Mouse (Mus musculus) liver, embryonic 15.5 days (tissue): ENCODE measurements around the gene Gpatch4. TPM values are rescaled to one million over a fixed set of nuclear protein-coding genes. Genes with fewer than 3 reads are reported as not detected.
A peak's percentile ranks its signal among the peaks of the same experiment; 100 is the strongest.

ENCODE experiments used
- ATAC-seq: fragments of 200-750 bp; cut with Nextera tagmentation; 2 replicates; pipeline ENCODE4 v1.8.0; 2017; ENCODE audit warnings: moderate number of reproducible peaks, mild to moderate bottlenecking, moderate library complexity; ENCODE audit not compliant: insufficient read depth
- H3K27ac ChIP-seq: fragments of 300-500 bp; sonication (generic); replicated peaks from 2 replicates; pipeline ENCODE4 v1.5.1; 2015; ENCODE audit warnings: mild to moderate bottlenecking, inconsistent platforms
- H3K27me3 ChIP-seq: fragments of 300-500 bp; sonication (generic); 2 replicates; pipeline ENCODE4 v1.6.1; 2015; ENCODE audit warnings: mild to moderate bottlenecking, inconsistent platforms
- H3K36me3 ChIP-seq: fragments of 300-500 bp; sonication (generic); replicated peaks from 2 replicates; pipeline ENCODE4 v1.6.1; 2015; ENCODE audit warnings: moderate library complexity, mild to moderate bottlenecking, inconsistent platforms
- H3K4me1 ChIP-seq: fragments of 300-500 bp; sonication (generic); replicated peaks from 2 replicates; pipeline ENCODE4 v1.6.1; 2015; ENCODE audit warnings: inconsistent platforms
- H3K4me2 ChIP-seq: fragments of 300-500 bp; sonication (generic); 2 replicates; pipeline ENCODE4 v1.6.1; 2015; ENCODE audit warnings: moderate library complexity, mild to moderate bottlenecking, inconsistent platforms
- H3K4me3 ChIP-seq: fragments of 300-500 bp; sonication (generic); replicated peaks from 2 replicates; pipeline ENCODE4 v1.5.1; 2015; ENCODE audit warnings: mild to moderate bottlenecking, inconsistent platforms
- H3K9ac ChIP-seq: fragments of 300-500 bp; sonication (generic); 2 replicates; pipeline ENCODE4 v1.6.1; 2015; ENCODE audit warnings: moderate library complexity, mild to moderate bottlenecking, inconsistent platforms
- H3K9me3 ChIP-seq: fragments of 300-500 bp; sonication (generic); replicated peaks from 2 replicates; pipeline ENCODE4 v1.6.1; 2016; ENCODE audit warnings: inconsistent platforms
- WGBS: fragments of 180-500 bp; shearing (Covaris S2); methylation state at CpG from one replicate; pipeline ENCODE4 v1.1.7; 2015; ENCODE audit warnings: mixed read lengths; ENCODE audit not compliant: insufficient replicate concordance; 5-methylcytosine and 5-hydroxymethylcytosine counted together
- polyA plus RNA-seq: library from polyadenylated mRNA; unstranded; fragments of >200 nt; fragmentation: Nextera tagmentation; extraction: Ambion mirVana; gene quantifications from 2 replicates; pipeline ENCODE4 v1.2.1, GENCODE M21; 2015

Gpatch4 gene
- 14.3 and 18.1 TPM in 2 replicates for polyA plus RNA-seq

- H3K27me3 ChIP-seq = peaks cover 30% of the 10 kb centered on the region
- H3K9me3 ChIP-seq = no peaks in the 10 kb centered on the region
- H3K4me3 ChIP-seq = peak within 1 kb of the TSS; percentile 74
- H3K4me1 ChIP-seq = peaks cover 13% of the 10 kb centered on the region
- peak within 1 kb of the TSS; percentile 72 for H3K4me2 ChIP-seq
- peak; percentile 85 for ATAC-seq
- no peaks in the 10 kb centered on the region for H3K36me3 ChIP-seq
- peak within 1 kb of the TSS; percentile 39 for H3K9ac ChIP-seq
- WGBS = 7% methylated on average over 36 of the region's 36 CpGs
- peak within 1 kb of the TSS; percentile 35; the same call in 1 of the 2 replicates for H3K27ac ChIP-seq
Measured at GRCm38 (mm10) chr3:88042661-88043421, at the start of gene Gpatch4. Gene Gpatch4 (plus strand): TSS chr3:88043108.

- no peak for ATAC-seq
- under 1% methylated on average over 6 of the region's 6 CpGs for WGBS
- Histone ChIP-seq H3K4me2 (no peak overlapping the region), H3K27ac (no peak overlapping the region), H3K27me3 (peaks cover 99% of the 10 kb centered on the region), H3K9ac (no peak overlapping the region), H3K4me1 (peaks cover 6% of the 10 kb centered on the region; the same call in 1 of the 2 replicates), H3K36me3 (no peaks in the 10 kb centered on the region), H3K4me3 (no peak overlapping the region), H3K9me3 (no peaks in the 10 kb centered on the region)
Measured at GRCm38 (mm10) chr3:87993436-87993835, 49.5 kb upstream of the Gpatch4 start.

GRCm38 (mm10) chr3:87995331-87995730 lies 47.6 kb upstream of the Gpatch4 start:
- H3K9ac ChIP-seq = no peak overlapping the region
- H3K4me1 ChIP-seq = 0 out of 2 replicates have a peak, but pooled peaks cover 5% of the 10 kb centered on the region
- 22% methylated on average over 11 of the region's 11 CpGs for WGBS
- H3K36me3 ChIP-seq = no peaks in the 10 kb centered on the region
- no peak overlapping the region for H3K4me2 ChIP-seq
- H3K4me3 ChIP-seq = no peak overlapping the region
- H3K9me3 ChIP-seq = no peaks in the 10 kb centered on the region
- peaks cover 99% of the 10 kb centered on the region for H3K27me3 ChIP-seq
- H3K27ac ChIP-seq = no peak overlapping the region
- no peak for ATAC-seq

- Histone ChIP-seq H3K27ac (no peak overlapping the region), H3K4me2 (no peak overlapping the region), H3K27me3 (peaks cover 100% of the 10 kb centered on the region), H3K4me1 (0 out of 2 replicates have a peak, but pooled peaks cover 5% of the 10 kb centered on the region), H3K9me3 (no peaks in the 10 kb centered on the region), H3K4me3 (no peak overlapping the region), H3K9ac (no peak overlapping the region), H3K36me3 (no peaks in the 10 kb centered on the region)
- 3% methylated on average over 15 of the region's 15 CpGs for WGBS
- ATAC-seq = no peak
Measured at GRCm38 (mm10) chr3:87996401-87996800, 46.5 kb upstream of the Gpatch4 start.

- H3K9ac ChIP-seq = no peak overlapping the region
Measured at GRCm38 (mm10) chr3:87996971-87997614, 45.8 kb upstream of the Gpatch4 start.

GRCm38 (mm10) chr3:87998747-87999146 lies 44.2 kb upstream of the Gpatch4 start:
- no peak for ATAC-seq
- Histone ChIP-seq H3K4me3 (no peak overlapping the region), H3K27me3 (peaks cover 99% of the 10 kb centered on the region), H3K9me3 (no peaks in the 10 kb centered on the region), H3K4me2 (no peak overlapping the region), H3K4me1 (no peaks in the 10 kb centered on the region), H3K36me3 (no peaks in the 10 kb centered on the region), H3K9ac (no peak overlapping the region), H3K27ac (no peak overlapping the region)
- WGBS = 5% methylated on average over 7 of the region's 7 CpGs

More at GRCm38 (mm10) chr3:87996971-87997614, 45.8 kb upstream of the Gpatch4 start:
- Histone ChIP-seq H3K27ac (no peak overlapping the region), H3K4me3 (peak overlapping the region; percentile 15; the same call in 1 of the 2 replicates), H3K36me3 (no peaks in the 10 kb centered on the region), H3K27me3 (peaks cover 100% of the 10 kb centered on the region), H3K4me1 (0 out of 2 replicates have a peak, but pooled peaks cover 5% of the 10 kb centered on the region), H3K9me3 (no peaks in the 10 kb centered on the region), H3K4me2 (peak overlapping the region; percentile 25)
- WGBS = 1% methylated on average over 49 of the region's 49 CpGs
- ATAC-seq = no peak

- H3K4me1 ChIP-seq = no peaks in the 10 kb centered on the region
- ATAC-seq = no peak
- no peak overlapping the region for H3K27ac ChIP-seq
- H3K27me3 ChIP-seq = peaks cover 99% of the 10 kb centered on the region
- no peak overlapping the region for H3K9ac ChIP-seq
- H3K9me3 ChIP-seq = no peaks in the 10 kb centered on the region
- H3K4me3 ChIP-seq = no peak overlapping the region
- WGBS = 2% methylated on average over 38 of the region's 38 CpGs
- no peak overlapping the region for H3K4me2 ChIP-seq
- H3K36me3 ChIP-seq = no peaks in the 10 kb centered on the region
Measured at GRCm38 (mm10) chr3:87999243-87999895, 43.5 kb upstream of the Gpatch4 start.

GRCm38 (mm10) chr3:88000181-88000580 lies 42.7 kb upstream of the Gpatch4 start, which contains the start of gene Bcan:
Gene Bcan (minus strand): TSS chr3:88000230.
- Histone ChIP-seq H3K4me2 (peak within 1 kb of the TSS; percentile 25; the same call in 1 of the 2 replicates), H3K36me3 (no peaks in the 10 kb centered on the region), H3K27ac (no peak within 1 kb of the TSS), H3K27me3 (peaks cover 98% of the 10 kb centered on the region), H3K4me3 (no peak within 1 kb of the TSS), H3K4me1 (no peaks in the 10 kb centered on the region), H3K9me3 (no peaks in the 10 kb centered on the region), H3K9ac (no peak within 1 kb of the TSS)
- no peak for ATAC-seq
- WGBS = under 1% methylated on average over 39 of the region's 39 CpGs

- ATAC-seq = no peak
- Histone ChIP-seq H3K4me1 (no peaks in the 10 kb centered on the region), H3K9ac (no peak overlapping the region), H3K36me3 (no peaks in the 10 kb centered on the region), H3K27me3 (peaks cover 89% of the 10 kb centered on the region), H3K4me2 (no peak overlapping the region), H3K9me3 (no peaks in the 10 kb centered on the region), H3K27ac (no peak overlapping the region), H3K4me3 (no peak overlapping the region)
- WGBS = 10% methylated on average over 11 of the region's 11 CpGs
Measured at GRCm38 (mm10) chr3:88000816-88001595, 41.9 kb upstream of the Gpatch4 start.

- Histone ChIP-seq H3K9me3 (no peaks in the 10 kb centered on the region), H3K27me3 (peaks cover 79% of the 10 kb centered on the region), H3K36me3 (no peaks in the 10 kb centered on the region), H3K4me1 (no peaks in the 10 kb centered on the region), H3K27ac (no peak overlapping the region), H3K4me3 (no peak overlapping the region), H3K9ac (no peak overlapping the region), H3K4me2 (no peak overlapping the region)
- 5% methylated on average over 17 of the region's 17 CpGs for WGBS
- no peak for ATAC-seq
Measured at GRCm38 (mm10) chr3:88002291-88002976, 40.5 kb upstream of the Gpatch4 start.
